Mouse (Mus musculus) lung, adult 2 months (tissue): ENCODE measurements around the gene Olfr642. TPM values are rescaled to one million over a fixed set of nuclear protein-coding genes. Genes with fewer than 3 reads are reported as not detected.

Experiments used
- DNase-seq: peaks from one replicate; pipeline ENCODE4 v3.0.0; 2022
- H3K4me1 ChIP-seq: fragments of 200-500 bp; 2 replicates; pipeline ENCODE4 v1.6.1; 2011; ENCODE audit warnings: low read length; ENCODE audit not compliant: control insufficient read depth, insufficient read depth
- H3K4me3 ChIP-seq: fragments of 200-500 bp; replicated peaks from 2 replicates; pipeline ENCODE3; 2011; ENCODE audit warnings: low read depth, mild to moderate bottlenecking, control low read depth, low read length; ENCODE audit errors: extremely low read depth
- CTCF ChIP-seq: fragments of 200-500 bp; IDR thresholded peaks from 2 replicates; pipeline ENCODE4 v1.5.1; 2011; ENCODE audit warnings: mild to moderate bottlenecking, low read length, control low read depth; ENCODE audit not compliant: insufficient read depth
- POLR2A ChIP-seq: fragments of 200-500 bp; IDR thresholded peaks from 2 replicates; pipeline ENCODE4 v1.6.1; 2011; ENCODE audit warnings: low read depth, mild to moderate bottlenecking, control low read depth, low read length, borderline replicate concordance; ENCODE audit errors: extremely low read depth
- polyA plus RNA-seq: library from polyadenylated mRNA; depleted of rRNA; stranded (reverse); fragments of >200 nt; gene quantifications from 2 replicates; pipeline ENCODE4 v1.2.3, GENCODE M21; 2012; rRNA removed

Olfr642 gene
- polyA plus RNA-seq, 1 experiment = not detected

DNA sequence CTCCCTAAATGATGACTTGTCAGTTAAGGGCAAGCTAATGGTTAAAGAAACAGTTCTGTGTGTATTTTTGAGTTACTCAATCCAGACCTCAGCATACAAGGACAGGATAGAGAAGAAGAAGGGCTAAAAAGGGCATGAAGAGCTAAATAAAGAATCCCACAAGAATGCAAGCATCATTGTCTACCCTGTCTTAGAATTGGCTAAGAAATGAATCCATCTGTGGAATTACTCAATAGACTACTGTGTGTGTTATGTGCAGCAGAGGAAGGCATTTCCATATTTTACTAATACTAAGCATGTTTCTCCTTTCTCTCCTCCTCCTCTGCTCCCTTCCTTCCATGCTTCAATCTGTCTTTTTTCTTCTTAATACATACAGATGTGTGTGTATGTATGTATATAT is 53.3 kb downstream of the Olfr642 start:
- H3K4me1 ChIP-seq = no peaks in the 10 kb centered on the region
- no peak for DNase-seq
- no peak overlapping the region for H3K4me3 ChIP-seq
- no peak for TF ChIP-seq POLR2A
- no peak for TF ChIP-seq CTCF

DNA sequence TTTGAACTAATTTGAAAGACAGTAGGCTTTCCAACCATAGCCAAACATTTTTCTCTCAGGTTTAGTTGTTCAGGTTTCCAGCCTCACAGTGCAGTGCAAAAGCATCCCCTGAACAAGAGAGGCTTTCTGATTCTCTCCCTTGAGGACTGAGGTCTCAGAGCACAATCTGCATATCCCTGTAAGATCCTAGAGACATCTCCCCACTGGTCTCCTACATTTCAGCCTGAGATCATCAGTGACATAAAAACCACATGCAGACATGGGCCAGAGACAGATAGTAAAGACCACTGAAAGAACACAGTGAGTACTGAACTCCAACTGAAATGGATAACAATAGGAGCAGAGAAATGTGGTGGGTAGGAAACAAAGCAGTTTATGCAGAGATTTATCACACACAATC is 54.0 kb downstream of the Olfr642 start, which contains the start of gene Olfr638:
TSS of gene Olfr638 (plus strand) at position 301 of the 400 bp plus-strand sequence.
- H3K4me3 ChIP-seq = no peak within 1 kb of the TSS
- TF ChIP-seq CTCF (no peak), POLR2A (no peak)

More for the DNA sequence above, 54.0 kb downstream of the Olfr642 start, which contains the start of gene Olfr638:
- H3K4me1 ChIP-seq = no peaks in the 10 kb centered on the region
- no peak for DNase-seq

Other genes with a start within 250 kb of the Olfr642 start
- gene Hbb-bt, start 238.7 kb downstream of the Olfr642 start, polyA plus RNA-seq = 1,037 and 2,074 TPM in 2 replicates
- 9,354 and 20,945 TPM in 2 replicates for gene Hbb-bs, start 224.6 kb downstream of the Olfr642 start, polyA plus RNA-seq
- gene Hbb-bh2, start 212.1 kb downstream of the Olfr642 start, polyA plus RNA-seq = not detected in 2 replicates
- not detected in 2 replicates for gene Hbb-bh1, start 209.5 kb downstream of the Olfr642 start, polyA plus RNA-seq
- 0.37 TPM in 1 of 2 replicates, not detected in the other for gene Hbb-y, start 199.4 kb downstream of the Olfr642 start, polyA plus RNA-seq
- not detected in 2 replicates for gene Olfr66, start 166.4 kb downstream of the Olfr642 start, polyA plus RNA-seq
- not detected in 2 replicates for gene Olfr64, start 158.2 kb downstream of the Olfr642 start, polyA plus RNA-seq
- gene Olfr65, start 149.2 kb downstream of the Olfr642 start, polyA plus RNA-seq = not detected in 2 replicates
- gene Olfr631, start 123.8 kb downstream of the Olfr642 start, polyA plus RNA-seq = not detected in 2 replicates
- not detected in 2 replicates for gene Olfr632, start 118.3 kb downstream of the Olfr642 start, polyA plus RNA-seq
- not detected in 2 replicates for gene Olfr633, start 108.2 kb downstream of the Olfr642 start, polyA plus RNA-seq
- gene Olfr635, start 81.5 kb downstream of the Olfr642 start, polyA plus RNA-seq = not detected in 2 replicates
- not detected in 2 replicates for gene Olfr638, start 53.9 kb downstream of the Olfr642 start, polyA plus RNA-seq
- not detected in 2 replicates for gene Olfr639, start 35.4 kb downstream of the Olfr642 start, polyA plus RNA-seq
- gene Olfr640, start 27.1 kb downstream of the Olfr642 start, polyA plus RNA-seq = not detected in 2 replicates
- gene Olfr641, start 17.2 kb downstream of the Olfr642 start, polyA plus RNA-seq = not detected in 2 replicates
- not detected in 2 replicates for gene 4930516K23Rik, start 8.8 kb upstream of the Olfr642 start, polyA plus RNA-seq
- gene Olfr644, start 19.2 kb upstream of the Olfr642 start, polyA plus RNA-seq = not detected in 2 replicates
- not detected in 2 replicates for gene Olfr645, start 32.8 kb upstream of the Olfr642 start, polyA plus RNA-seq
- not detected in 2 replicates for gene Olfr646, start 52.2 kb upstream of the Olfr642 start, polyA plus RNA-seq
- gene Ubqln5, start 77.2 kb upstream of the Olfr642 start, polyA plus RNA-seq = not detected in 2 replicates
- not detected in 2 replicates for gene Olfr643, start 84.7 kb upstream of the Olfr642 start, polyA plus RNA-seq
- gene Ubqln3, start 90.6 kb upstream of the Olfr642 start, polyA plus RNA-seq = not detected in 2 replicates
- not detected in 2 replicates for gene Ubqlnl, start 97.9 kb upstream of the Olfr642 start, polyA plus RNA-seq
- not detected in 2 replicates for gene Olfm5, start 112.2 kb upstream of the Olfr642 start, polyA plus RNA-seq
- gene Olfr648, start 130.7 kb upstream of the Olfr642 start, polyA plus RNA-seq = 0.04 TPM in 1 of 2 replicates, not detected in the other
- gene Olfr649, start 143.3 kb upstream of the Olfr642 start, polyA plus RNA-seq = not detected in 2 replicates
- gene Trim6, start 166.1 kb upstream of the Olfr642 start, polyA plus RNA-seq = 0.88 and 1.3 TPM in 2 replicates
- 5.7 and 15.2 TPM in 2 replicates for gene Trim34a, start 191.8 kb upstream of the Olfr642 start, polyA plus RNA-seq
- 0.70 and 1.9 TPM in 2 replicates for gene Trim5, start 235.4 kb upstream of the Olfr642 start, polyA plus RNA-seq